Mouse (Mus musculus) brain, adult 2 months (tissue): Measurements from ENCODE around the gene Sstr2.
A peak's percentile ranks its signal among the peaks of the same experiment; 100 is the strongest.
"Not testable (repeated sequence)": the region's sequence is repeated elsewhere in the genome, so short reads cannot be mapped to it uniquely, and the experiment has no call there.

ENCODE experiments used
- DNase-seq: peaks from one replicate; pipeline ENCODE4 v3.0.0; 2011; ENCODE audit warnings: low read depth, low spot score

The Sstr2 gene

DNA sequence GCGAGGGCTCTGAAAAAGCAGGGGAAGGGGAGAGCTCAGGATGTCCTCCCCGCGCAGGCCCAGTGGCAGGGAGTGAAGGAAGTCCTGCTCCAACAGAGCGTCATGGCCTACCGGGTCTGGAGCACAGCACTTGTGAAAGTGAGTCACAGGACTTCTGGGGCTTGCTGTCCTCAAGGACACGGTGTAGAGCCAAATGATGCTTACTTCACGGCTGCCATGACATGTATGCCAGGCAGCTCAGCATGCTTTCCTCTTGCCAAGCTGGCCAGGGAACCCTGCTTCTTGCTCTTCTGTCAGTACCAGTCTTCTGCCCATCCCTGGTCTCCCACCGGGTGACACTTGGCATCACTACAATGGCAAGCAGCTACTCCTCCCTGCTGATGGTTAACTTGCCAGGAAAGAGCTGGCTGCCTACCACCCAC is 37.4 kb downstream of the Sstr2 start:
- DNase-seq, result peak; percentile 98

DNA sequence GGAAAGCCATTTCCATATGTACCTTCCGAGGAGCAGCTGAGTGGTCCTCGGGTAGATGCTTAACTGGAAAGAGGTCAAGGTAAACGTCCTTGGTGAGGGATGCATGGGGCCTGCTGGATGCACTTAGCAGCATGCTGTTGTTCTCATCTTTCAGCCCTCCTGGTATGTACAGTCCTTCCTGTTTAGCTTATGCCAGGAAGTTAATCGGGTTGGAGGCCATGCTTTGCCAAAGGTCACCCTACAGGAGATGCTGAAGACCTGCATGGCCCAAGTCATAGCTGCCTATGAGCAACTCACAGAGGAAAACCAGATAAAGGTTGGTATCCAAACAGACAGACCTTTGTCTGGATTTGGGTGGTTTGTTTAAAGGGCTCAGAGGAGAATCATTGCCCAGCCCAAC is 38.1 kb downstream of the Sstr2 start:
- no peak for DNase-seq

DNA sequence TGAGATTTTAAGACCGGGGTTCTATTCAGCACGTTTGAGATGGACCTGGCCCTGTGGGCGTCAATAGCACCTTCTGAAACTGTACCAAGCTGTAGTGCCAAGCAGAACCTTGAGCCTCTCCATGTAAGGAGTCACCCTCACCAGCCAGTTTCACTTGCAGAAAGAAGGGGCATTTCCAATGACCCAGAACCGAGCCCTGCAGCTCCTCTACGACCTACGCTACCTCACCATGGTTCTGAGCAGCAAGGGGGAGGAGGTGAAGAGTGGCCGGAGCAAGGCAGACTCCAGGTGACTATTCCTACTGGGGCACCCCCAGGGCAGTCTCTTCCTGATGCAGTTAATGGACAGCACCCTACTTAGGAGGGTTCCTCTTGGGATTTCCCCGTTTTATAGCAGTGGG is 39.2 kb downstream of the Sstr2 start:
- DNase-seq, result no peak

DNA sequence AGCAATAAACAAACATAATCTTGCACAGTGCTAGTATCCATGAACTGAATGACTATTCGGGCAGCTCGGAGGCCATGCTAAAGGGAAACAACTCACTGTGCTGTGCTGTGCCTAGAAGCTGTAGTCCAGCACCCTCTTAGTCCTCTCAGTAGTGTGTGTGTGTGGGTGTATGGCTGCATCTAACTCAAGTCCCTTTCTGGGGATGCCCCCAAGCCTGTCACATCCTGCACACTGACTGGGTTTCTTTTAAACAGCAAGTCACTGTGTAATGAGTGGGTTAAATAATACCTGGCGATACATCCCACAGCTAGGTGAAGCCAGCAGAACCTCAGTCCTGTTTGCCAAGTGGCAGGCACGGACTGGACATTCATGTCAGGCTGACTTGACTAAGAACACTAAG is 39.6 kb downstream of the Sstr2 start:
- DNase-seq, result no peak

DNA sequence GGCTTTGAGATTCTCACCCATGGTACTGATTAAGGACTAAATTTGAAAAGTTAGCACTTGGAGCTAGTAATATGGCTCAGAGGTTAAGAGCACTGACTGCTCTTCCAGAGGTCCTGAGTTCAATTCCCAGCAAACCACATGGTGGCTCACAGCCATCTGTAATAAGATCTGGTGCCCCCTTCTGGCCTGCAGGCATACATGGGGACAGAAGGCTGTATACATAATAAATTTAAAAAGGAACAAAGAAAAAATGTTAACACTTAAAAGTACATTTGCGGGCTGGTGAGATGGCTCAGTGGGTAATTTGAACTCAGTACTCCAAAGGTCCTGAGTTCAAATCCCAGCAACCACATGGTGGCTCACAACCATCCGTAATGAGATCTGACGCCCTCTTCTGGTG is 41.1 kb downstream of the Sstr2 start:
- DNase-seq, result not testable (repeated sequence)

DNA sequence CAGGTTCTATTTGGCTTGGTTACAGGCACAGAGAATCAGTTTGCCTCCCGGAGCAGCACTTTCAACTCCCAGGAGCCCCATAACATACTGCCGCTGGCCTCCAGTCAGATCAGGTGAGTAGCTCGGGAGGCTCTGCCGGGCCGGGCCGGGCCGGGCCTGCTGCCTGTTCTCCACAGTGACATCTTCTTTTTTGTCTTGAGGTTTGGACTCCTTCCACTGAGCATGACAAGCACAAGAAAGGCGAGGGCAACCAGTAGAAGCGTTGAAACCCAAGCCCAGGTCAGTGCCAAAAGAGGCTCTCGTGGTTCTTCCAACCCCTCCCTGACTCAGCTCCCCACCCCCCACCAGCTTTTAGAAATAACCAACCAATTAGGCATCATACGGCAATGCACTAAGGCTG is 41.8 kb downstream of the Sstr2 start:
- no peak for DNase-seq

DNA sequence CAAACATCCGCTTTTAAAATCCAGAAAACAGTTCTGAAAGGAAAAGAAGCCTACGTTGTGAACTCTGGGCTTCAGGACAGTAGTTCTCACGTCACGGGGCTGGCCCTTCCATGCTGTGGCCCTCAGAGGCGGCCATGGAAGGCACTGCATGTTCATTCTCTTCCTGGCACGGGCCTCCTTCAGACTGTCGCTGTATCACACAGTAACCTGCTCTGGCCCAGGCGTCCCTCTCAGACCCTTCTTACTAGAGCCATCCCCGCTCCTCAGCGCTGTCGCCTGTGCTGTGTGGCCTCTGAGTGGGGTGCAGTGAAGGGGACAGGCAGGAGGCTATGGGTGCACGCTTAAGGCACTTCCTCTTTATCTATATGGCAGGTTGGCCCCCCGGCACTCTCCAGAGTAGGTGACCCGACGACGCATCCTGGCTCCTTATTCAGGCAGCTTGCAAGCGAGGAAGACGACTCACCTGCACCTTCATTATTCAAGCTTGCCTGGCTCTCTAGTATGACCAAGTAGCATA is 42.8 kb downstream of the Sstr2 start:
- DNase-seq, result no peak

DNA sequence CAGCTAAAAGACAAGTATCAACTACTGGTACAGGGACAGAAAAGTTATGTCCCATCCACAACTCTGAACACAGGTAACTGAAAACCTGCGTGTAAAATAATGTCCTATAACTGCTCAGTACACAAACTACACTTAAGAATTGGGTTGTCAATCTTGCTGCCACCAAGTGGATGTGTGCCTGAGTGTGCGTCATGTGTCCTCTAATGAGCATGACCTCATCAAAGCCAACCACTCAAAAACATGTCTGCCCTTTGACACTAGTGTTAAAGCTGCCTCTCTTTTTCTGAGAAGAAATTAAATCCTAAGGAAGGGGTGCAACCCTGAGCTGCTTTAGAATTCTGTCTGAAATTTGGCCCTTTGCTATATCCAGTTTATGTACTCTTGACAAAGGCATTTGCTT is 45.1 kb downstream of the Sstr2 start:
- no peak for DNase-seq

DNA sequence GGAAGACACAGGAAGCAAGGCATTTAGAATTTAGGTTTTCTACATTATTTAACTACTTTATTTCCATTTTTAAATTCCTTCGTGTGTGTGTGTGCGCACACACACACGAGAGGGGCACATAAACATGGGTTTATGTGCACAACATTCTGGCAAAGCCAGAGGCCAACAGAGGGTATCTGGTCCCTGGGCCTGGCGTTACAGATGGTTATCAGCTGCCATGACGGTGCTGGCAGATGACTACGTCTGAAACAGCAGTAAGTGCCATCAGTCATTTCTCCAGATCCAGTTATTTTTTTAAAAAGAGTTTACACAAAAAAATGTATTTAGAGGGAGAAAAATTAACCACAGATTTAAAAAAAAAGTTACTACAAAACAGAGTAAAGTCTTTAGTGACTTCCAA is 47.1 kb downstream of the Sstr2 start:
- no peak for DNase-seq

DNA sequence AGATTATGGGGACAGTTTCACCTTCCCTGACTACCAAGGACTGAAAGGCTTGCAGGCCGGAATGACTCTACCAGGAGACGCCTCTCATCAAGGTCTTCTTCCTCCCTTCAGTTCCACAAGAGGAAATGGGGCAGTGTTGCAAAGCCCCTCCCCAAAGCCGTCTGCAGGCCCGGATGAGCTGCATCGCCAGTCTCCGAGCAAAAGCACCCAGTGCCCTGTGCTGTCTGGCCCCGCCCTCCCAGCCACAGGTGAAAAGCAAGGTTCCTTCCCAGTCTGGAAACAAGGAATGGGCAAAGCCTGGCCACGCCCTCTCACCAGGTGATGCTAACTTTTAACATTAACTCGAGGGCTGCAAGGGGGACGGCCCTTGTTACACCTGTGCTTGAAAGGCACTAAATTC is 47.5 kb downstream of the Sstr2 start:
- DNase-seq, result no peak

DNA sequence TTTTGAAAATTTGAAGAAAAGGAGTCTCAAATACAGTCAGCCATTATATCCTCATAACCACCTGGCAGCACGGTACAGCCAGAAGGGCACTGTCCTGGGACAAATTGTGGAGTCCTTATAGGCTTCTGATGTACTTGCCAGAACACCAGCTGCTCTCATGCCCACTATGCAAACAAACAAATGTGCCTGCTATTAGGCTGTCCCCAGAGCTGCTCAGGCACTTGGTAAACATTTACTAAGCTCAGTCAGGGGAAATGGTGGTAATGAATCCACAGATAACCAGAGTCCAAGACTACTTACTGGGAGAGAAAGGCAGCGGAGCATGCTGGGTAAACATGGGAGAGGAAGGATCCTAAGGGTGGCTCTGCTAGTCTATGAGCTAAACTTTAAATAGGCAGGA is 48.0 kb downstream of the Sstr2 start:
- DNase-seq, result peak; percentile 49

DNA sequence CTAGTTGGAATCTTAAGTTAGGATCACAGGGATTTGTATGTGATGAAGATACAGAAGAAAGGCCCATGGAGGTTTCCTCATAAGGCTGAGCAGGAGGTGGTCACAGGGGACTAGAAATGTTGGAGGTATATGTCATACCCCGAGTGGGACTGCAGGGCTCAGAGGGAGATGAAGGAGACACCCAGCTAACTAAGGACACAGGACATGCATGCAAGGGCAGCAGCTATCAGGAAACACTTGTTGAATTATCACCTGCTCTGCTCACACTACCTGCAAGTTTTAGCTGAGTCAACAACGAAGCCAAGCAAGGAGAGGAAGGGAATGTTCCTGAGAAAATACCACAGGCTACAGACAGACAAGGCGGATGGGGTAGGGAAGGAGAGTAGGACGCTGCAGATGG is 48.6 kb downstream of the Sstr2 start:
- DNase-seq, result no peak

DNA sequence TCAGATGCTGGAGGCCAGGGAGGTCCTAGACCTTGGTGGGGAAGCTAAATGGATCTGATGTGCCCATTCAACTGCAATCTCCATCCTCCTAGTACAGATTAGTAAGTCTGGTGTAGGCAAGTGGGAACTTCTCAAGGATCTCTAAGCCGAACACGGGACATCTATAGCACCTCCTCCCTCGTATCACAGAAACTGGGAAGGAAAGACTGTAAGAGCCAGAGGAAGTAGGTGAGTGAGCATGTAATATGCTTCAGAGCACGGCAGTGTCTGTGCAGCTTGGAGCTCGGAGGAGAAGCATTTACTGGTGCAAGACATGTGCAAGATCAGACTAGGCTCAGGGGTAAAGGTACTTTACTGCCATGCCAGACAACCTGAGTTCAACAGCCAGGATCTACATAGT is 49.7 kb downstream of the Sstr2 start:
- DNase-seq, result peak; percentile 56

DNA sequence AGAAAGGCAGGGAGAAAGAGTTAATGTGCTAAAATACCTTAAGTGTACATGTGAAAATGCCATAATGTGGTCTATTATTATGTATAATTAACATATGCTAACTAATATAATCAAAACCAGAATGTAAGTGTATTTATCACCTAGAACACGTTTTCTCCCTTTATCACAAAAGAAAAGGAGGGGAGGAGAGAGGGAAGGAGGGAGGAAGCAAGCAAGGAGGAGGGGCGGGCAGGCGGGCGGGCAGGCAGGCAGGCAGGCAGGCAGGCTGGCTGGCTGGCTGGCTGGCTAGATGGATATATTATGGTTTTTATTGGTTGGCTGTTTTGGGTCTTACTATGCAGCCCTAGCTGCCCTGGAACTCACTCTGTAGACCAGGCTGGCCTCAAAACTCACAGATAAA is 50.6 kb downstream of the Sstr2 start:
- no peak for DNase-seq

DNA sequence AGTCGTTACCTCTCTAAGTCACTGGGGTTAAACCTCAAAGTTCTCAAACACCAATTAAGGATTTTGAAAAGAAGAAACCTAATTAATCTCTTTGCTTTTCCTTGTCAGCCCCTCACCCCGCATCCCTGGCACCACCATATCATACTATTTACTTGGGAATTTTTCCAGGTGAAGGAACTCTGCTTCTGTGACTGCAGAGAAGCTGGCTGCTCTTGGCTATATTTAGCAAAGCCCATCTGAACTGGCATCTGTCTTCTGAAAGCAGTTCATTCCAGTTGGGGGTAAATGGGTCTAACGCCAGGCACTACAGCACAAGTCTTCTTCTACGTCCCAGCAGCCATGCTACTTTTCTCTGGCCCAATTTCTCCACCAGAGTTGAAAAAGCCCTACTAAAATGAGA is 54.5 kb downstream of the Sstr2 start:
- DNase-seq, result peak; percentile 80

DNA sequence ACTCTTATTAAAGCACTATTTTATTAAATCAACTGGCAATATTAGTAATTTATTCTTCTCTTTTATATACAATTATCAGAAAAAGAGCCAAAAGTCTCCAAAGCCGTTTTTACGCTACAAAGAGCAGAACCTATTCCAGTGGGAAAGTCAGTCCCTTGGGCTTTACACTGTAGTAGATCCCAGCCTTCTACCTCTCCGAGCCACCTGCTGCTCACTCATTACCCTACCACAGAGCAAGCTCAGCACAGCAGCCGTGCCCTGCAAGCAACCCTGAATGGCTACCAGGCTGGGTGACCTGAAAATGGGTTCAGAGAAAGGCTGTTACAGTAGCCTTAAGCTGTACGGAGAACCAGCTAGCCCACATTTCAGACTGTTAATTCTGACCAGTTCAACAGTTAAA is 55.5 kb downstream of the Sstr2 start:
- no peak for DNase-seq
